Mouse (Mus musculus) erythroblast, embryonic 14.5 days (primary cell): ENCODE measurements around the gene Haus4. TPM values are rescaled to one million over a fixed set of nuclear protein-coding genes. Genes with fewer than 3 reads are reported as not detected.
A peak's percentile ranks its signal among the peaks of the same experiment; 100 is the strongest.

Experiments
- H3K27me3 ChIP-seq: 2 replicates; pipeline ENCODE4 v1.6.1; 2012; ENCODE audit warnings: inconsistent platforms; ENCODE audit not compliant: control insufficient read depth
- H3K36me3 ChIP-seq: 2 replicates; pipeline ENCODE4 v1.6.1; 2012; ENCODE audit warnings: mild to moderate bottlenecking, inconsistent platforms; ENCODE audit not compliant: control insufficient read depth
- H3K4me1 ChIP-seq: 2 replicates; pipeline ENCODE4 v1.6.1; 2012; ENCODE audit warnings: inconsistent platforms; ENCODE audit not compliant: control insufficient read depth
- H3K4me3 ChIP-seq: replicated peaks from 2 replicates; pipeline ENCODE3; 2012; ENCODE audit warnings: moderate library complexity, mild to moderate bottlenecking, inconsistent platforms
- H3K9me3 ChIP-seq: 2 replicates; pipeline ENCODE4 v1.6.1; 2012; ENCODE audit warnings: low read length, inconsistent platforms, mixed read lengths; ENCODE audit not compliant: control insufficient read depth
- GATA1 ChIP-seq: IDR thresholded peaks from 2 replicates; pipeline ENCODE4 v1.6.1; 2012; ENCODE audit warnings: low read length, inconsistent platforms, mixed read lengths
- TAL1 ChIP-seq: IDR thresholded peaks from 3 replicates; pipeline ENCODE4 v1.6.1; 2012; ENCODE audit warnings: low read length, inconsistent platforms, mixed read lengths
- polyA plus RNA-seq: library from polyadenylated mRNA; stranded (reverse); fragments of >175 nt; gene quantifications from 2 replicates; pipeline ENCODE4 v1.2.3, GENCODE M21; 2012

Gene Haus4
- polyA plus RNA-seq, 1 experiment: 11.7 TPM

DNA sequence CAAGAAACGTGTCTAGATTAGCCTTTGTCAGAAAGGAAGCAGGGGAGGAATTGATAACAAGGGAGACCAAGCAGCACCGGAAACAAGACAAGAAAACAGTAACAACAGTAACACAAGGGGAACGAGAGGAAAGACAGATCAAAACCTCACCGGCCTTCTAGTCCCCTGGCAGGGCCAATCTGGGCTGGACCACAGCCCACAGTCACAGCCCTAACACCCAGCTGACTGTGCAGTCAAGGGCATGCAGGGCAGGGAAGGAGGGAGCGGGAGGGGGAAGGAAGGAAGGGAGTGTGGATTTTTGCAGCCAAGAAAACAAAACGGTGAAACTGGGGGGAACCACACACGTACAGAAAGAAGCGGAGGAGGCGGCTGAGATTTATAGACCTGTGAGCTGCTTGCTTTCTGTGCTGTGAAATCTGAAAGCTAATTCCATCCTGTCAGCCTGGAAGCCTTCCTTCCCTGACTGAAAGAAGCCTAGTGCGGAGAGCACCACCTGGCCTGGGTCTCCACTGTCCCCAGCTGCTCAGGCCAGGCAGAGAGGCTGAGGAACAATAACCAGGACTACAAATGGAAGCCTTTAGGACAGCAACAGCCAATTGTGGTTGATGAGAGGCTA lies 38.0 kb upstream of the Haus4 start:
- Histone ChIP-seq H3K4me3 (no peak overlapping the region), H3K36me3 (peaks cover 22% of the 10 kb centered on the region), H3K27me3 (no peaks in the 10 kb centered on the region), H3K9me3 (peaks cover 6% of the 10 kb centered on the region; the same call in 1 of the 2 replicates), H3K4me1 (peaks cover 13% of the 10 kb centered on the region)
- TF ChIP-seq GATA1 (no peak), TAL1 (no peak)

DNA sequence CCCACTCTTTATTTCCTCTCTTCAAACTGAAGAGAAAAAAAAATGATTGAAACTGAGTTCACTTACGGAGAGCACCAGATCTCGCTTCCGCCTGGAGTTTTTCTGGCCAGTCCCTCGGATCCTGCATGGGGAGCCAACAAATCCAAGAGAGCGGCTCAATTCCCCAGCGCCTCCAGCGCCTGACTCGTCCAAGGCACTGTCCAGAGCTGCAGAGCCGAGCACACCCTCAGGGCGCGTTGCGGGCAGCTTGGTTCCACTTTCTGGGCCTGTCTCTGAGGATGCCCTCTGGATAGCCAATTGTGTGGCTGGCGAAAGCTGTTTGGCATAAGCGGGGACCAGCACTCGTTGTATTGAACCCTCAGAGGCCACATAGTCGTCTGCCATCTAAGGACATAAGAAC lies 36.6 kb upstream of the Haus4 start:
- no peak for TF ChIP-seq TAL1
- no peak for TF ChIP-seq GATA1
- H3K4me1 ChIP-seq: peaks cover 13% of the 10 kb centered on the region

DNA sequence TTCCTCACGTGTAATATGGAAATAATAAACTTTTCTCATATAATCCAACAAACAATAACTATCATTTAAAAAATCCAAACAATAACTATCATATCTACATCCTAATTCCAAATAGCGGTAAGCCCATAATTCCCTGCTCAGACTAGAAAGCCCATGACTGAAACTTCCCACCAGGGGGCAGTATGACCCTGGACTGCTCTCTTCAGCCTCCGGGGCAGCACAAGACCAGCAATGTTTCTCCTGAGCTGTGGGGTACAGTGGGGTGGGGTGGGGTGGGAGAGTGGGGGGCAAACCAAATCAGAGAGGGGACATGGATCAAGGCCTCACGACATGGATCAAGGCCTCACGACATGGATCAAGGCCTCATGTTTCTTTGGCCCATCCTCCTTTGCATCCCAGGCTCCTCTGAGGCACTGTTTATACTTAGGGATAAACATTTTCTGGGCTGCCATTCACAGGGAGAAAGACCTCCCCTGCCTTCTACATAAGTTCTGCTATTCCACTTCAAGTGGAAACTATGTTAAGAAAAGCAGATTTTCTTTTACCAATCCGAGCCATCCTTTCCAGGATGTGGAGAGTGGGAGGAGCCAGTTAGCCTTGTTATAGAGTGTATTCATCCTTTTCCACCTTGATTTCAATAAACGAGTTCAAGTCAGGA lies 29.4 kb upstream of the Haus4 start:
- Histone ChIP-seq H3K36me3 (peaks cover 14% of the 10 kb centered on the region), H3K9me3 (no peaks in the 10 kb centered on the region), H3K27me3 (peaks cover 9% of the 10 kb centered on the region), H3K4me3 (no peak overlapping the region), H3K4me1 (peaks cover 5% of the 10 kb centered on the region; the same call in 1 of the 2 replicates)
- TF ChIP-seq GATA1 (no peak), TAL1 (no peak)

More for the DNA sequence above, 36.6 kb upstream of the Haus4 start:
- Histone ChIP-seq H3K36me3 (peaks cover 22% of the 10 kb centered on the region), H3K9me3 (peaks cover 6% of the 10 kb centered on the region; the same call in 1 of the 2 replicates), H3K27me3 (no peaks in the 10 kb centered on the region), H3K4me3 (no peak overlapping the region)

DNA sequence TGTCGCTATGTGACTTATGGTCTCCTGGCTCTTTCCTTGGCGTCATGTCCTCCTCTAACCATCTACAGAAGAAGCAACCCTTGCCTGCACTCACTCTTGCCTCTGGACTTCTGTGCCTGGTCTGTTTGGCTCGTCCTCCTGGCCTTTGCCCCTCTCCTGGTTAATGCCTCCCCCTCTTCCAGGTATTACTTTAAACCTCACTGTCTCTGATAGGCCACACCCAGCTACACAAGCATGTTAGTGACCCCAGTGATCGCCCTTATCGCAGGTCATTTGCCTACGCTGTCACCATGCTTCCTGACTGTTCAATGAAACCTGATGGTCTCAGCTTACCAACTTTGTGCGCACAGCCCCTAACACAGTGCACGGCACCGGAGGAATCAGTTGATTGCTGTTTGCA lies 28.1 kb upstream of the Haus4 start:
- H3K36me3 ChIP-seq: peaks cover 14% of the 10 kb centered on the region
- TF ChIP-seq GATA1 (no peak), TAL1 (no peak)
- peaks cover 22% of the 10 kb centered on the region for H3K27me3 ChIP-seq
- no peaks in the 10 kb centered on the region; the same call in 1 of the 2 replicates for H3K9me3 ChIP-seq
- H3K4me1 ChIP-seq: peaks cover 10% of the 10 kb centered on the region
- H3K4me3 ChIP-seq: no peak overlapping the region

DNA sequence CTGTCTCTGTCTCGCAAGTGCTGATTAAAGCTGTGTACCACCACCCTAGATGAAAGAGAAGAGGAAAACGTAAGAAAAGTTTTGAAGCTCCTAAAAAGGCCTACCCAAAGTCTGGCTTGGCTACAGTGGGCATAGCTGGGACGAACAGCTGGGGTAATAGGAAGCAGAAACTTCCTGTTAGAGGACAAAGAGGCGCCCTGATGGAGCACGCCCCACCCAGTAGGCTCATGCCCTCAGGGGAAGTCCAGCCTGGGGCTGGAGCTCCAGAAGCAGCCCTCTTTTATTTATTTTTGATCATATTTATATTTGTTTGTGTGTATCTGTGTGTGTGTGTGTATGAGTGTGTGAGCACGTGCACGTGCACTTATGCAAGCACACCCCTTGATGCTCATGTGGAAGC lies 25.2 kb upstream of the Haus4 start:
- H3K36me3 ChIP-seq: peaks cover 8% of the 10 kb centered on the region
- TF ChIP-seq TAL1 (no peak), GATA1 (no peak)
- H3K4me3 ChIP-seq: no peak overlapping the region
- peaks cover 25% of the 10 kb centered on the region for H3K4me1 ChIP-seq
- peaks cover 51% of the 10 kb centered on the region for H3K27me3 ChIP-seq
- H3K9me3 ChIP-seq: peaks cover 13% of the 10 kb centered on the region; the same call in 1 of the 2 replicates

DNA sequence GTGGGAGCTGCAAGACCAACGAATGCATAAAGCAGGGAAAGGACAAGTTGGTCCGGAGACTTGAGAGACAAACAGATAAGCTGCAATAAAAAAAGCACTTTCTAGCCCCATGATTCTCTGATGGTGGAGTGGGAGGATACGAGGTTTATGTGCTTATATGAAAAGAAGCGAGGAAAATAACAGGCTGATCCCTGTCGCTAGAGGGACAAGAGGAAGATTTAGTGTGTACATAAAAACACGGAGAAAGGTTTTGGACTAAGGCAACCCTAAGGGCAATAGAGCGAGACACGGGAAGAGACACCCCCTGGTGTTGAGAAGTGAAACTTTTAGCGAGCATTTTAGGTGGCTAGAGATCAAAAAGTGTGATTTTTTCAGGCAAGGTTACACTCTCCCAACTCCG lies 23.6 kb upstream of the Haus4 start:
- Histone ChIP-seq H3K27me3 (peaks cover 66% of the 10 kb centered on the region), H3K4me3 (peak overlapping the region; percentile 45), H3K9me3 (peaks cover 13% of the 10 kb centered on the region; the same call in 1 of the 2 replicates), H3K36me3 (no peaks in the 10 kb centered on the region), H3K4me1 (peaks cover 34% of the 10 kb centered on the region)
- TF ChIP-seq GATA1: no peak
- no peak for TF ChIP-seq TAL1

DNA sequence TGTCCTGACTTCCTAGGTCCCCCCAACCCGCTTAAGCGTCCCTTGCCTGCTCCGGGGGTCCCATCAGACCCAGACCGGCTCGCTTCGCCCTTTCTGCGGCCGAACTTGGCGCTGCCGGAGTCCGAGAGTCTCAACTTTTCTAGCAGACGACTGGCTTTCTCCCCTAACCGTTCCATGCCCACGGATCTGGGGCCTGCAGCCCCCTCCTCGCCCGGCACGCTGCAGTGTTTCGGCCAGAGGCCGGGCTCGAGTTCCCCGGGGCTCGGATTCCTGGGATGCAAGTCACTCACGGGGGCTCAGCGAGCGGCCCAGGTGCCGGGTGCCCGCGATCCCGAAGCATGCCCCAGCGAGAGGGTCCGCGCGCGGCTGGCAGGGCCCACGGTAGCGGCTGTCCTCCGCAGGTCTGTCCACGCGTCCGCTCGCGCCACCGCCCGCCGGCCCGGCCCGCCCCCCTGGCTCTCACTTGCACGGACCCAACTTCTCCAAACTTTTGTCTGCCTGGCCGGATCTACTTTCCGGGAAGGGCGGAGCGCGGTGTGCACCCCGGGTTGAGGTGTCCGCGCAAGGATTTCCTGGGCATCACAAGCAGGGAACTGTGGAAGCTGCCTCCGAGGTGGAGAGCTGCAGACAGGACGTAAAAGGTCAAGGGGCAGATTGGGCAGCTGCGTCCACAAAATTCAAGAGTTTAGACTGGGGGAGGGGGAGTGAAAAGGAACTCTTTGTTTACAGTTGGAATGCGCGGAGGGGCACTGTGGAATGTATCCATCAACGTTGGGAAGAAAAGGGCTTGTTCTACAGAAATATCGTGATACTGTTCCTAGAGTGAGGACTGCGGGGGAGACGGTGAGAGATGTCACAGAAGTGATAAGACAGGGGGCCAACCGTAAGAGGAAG lies 22.9 kb upstream of the Haus4 start, which contains the start of gene Ajuba:
Gene Ajuba (minus strand): TSS at position 470 of the 894 bp plus-strand sequence.
- Histone ChIP-seq H3K27me3 (peaks cover 73% of the 10 kb centered on the region), H3K4me1 (peaks cover 36% of the 10 kb centered on the region), H3K4me3 (peak within 1 kb of the TSS; percentile 45), H3K9me3 (peaks cover 13% of the 10 kb centered on the region; the same call in 1 of the 2 replicates), H3K36me3 (no peaks in the 10 kb centered on the region)
- TF ChIP-seq GATA1: no peak
- TF ChIP-seq TAL1: no peak

DNA sequence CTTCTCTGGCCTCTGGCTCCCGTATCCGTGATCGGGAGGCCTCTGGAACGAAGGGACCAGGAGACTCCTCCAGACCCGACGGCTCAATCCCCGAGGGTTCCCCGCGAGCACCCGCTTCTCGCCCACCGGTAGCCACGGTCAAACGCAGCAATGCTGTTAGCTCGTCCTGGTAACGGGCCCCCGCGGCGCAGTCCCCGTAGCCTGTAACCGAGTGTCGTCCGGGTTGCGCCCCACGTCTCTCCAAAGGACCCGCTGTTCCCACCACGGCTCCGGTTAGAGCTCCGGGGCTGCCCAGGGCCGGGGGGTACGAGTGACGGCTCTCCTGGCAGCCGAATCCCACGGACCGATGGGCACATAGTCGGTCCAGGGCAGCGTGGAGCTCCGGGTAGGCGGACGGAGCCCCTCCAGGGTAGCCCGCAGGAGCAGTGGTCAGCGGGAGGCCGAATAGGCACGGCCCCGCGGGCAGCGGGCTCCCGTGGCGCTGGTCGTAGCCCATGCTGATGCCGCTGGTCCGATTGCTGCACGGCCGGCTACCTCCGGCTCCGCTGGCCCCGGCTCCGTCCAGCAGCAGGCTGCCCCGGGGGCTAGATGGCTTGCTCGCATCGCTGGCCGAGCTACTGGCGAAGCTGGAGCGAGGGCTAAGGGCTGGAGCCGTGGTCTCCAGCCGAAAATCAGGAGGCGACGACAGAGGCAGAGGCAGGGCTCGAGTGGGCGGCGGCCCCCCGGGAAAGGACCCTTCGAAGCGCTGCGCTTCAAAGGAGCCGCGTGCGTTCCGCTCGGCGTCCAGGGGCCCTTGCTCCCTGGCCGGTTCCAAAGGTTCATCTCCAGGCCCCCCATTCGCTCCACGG lies 22.0 kb upstream of the Haus4 start:
- Histone ChIP-seq H3K36me3 (no peaks in the 10 kb centered on the region), H3K9me3 (peaks cover 13% of the 10 kb centered on the region; the same call in 1 of the 2 replicates), H3K4me3 (peak overlapping the region; percentile 45), H3K27me3 (peaks cover 82% of the 10 kb centered on the region), H3K4me1 (peaks cover 36% of the 10 kb centered on the region)
- no peak for TF ChIP-seq TAL1
- no peak for TF ChIP-seq GATA1
